Mouse (Mus musculus): ENCODE measurements around the gene Babam2. TPM values are rescaled to one million over a fixed set of nuclear protein-coding genes. Genes with fewer than 3 reads are reported as not detected.

Babam2 gene
- total RNA-seq, 2 experiments from 2014 or later: 31.2 to 32.1 TPM

DNA sequence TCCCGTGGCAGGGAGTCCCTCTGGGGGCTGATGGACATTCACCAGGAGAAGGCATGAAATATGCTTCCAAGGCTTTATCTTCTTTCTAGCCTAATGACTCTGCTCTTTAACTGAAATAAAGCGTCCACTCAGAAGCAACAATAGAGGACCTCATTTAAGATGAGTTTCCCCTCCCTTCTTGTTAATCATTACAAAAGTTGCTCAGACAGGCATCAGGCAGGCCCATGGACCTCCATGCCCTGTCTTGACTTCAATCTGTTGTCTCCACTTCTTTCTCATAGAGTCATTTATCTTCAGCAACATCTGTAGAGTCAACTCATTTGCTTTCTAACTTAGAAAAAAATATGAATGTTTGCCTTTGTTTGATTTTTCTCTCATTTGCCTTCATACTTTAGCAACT, 166.6 kb downstream of the Babam2 start:
- no peak for DNase-seq (ENCODE audit: low spot score)
- intact Hi-C loops (cut with DNase I): no loop called here

DNA sequence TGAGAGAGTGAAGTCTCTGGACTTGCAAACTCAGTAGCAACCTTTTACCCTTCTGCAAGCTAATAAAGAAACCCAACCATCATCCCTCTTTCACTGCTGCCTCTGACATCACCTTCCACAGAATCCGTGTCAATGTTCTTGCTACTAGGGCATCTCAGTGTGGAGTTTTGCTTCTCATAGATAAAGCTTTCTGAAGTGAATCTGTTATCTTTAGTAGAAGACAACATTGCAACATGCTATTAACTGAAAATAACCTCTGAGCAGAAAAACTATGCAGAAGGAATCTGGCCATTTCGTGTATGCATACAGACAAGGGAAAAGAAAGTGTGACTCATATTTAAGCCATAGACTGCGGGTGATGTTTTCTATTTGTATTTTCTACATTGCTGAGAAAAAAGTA, 168.6 kb downstream of the Babam2 start:
- intact Hi-C loops (cut with DNase I): no loop called here
- DNase-seq (ENCODE audit: low spot score): no peak

DNA sequence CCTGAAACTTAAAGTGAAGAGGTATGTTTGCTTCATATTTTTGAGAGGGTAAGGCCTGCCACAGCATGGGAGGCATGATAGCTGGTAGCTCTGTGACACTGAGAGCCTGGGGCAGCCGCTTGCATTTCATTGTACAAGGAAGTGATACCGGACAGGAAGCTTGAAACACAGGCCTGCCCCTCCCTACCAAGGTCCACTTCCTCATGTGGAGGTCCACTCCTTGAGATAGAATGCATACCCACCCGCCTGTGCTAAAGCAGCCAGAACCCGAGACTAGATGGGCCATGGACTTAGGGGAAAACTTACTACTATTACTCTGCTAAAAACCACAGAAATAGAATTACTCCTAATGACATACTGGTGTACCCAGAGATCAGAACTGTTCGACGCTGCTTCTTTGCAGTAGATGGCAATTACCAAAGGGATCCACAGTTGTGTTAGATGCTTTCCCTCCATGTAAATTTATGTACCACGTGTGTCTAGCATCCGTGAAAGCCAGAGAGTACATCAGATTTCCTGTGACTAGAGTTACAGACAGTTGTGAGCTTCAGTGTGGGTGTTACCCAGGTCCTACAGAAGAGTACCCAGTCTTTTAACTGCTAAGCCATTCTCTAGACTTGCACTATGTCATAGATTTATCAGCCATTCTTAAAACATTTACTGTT, 173.5 kb downstream of the Babam2 start:
- DNase-seq (ENCODE audit: low spot score): peak; percentile 19
- intact Hi-C loops (cut with DNase I): no loop called here

DNA sequence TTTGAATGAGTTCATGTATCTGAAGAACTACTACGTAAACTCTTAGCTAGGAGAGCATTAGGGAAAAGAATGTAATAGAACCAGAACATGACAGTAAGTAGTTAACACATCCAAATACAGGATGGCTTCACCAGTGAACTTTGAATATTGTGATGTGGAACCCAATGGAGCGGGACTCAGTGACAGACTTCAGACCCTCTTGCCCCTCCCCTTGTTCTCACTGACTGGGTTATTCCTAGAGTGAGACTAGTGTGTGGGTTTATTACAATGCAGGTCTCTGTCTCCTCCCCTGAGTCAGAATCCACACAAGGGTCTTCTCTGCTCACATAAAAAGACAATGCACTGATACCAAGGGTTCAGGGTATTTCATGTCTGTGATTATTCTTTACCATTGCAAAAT, 175.8 kb downstream of the Babam2 start:
- intact Hi-C loops (cut with DNase I): no loop called here
- DNase-seq (ENCODE audit: low spot score): no peak

DNA sequence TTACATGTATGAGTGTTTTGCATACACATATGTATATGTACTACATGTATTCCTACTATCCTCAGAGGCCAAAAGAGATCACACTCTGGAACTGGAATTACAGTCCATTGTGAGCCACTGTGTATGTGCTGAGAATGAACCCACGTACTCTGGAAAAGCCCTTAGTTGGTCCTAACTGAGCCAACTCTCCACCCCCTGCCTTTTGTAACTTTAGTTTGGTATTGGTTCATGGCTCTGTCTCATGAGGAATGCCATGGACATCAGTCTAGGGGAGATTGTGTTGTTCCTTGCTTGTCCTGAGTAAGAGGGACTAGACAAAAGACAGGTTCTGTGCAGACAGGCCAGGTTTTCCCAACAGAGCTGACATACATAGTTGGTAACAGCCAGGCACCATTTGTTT, 177.1 kb downstream of the Babam2 start:
- intact Hi-C loops (cut with DNase I): no loop called here
- DNase-seq (ENCODE audit: low spot score): no peak

DNA sequence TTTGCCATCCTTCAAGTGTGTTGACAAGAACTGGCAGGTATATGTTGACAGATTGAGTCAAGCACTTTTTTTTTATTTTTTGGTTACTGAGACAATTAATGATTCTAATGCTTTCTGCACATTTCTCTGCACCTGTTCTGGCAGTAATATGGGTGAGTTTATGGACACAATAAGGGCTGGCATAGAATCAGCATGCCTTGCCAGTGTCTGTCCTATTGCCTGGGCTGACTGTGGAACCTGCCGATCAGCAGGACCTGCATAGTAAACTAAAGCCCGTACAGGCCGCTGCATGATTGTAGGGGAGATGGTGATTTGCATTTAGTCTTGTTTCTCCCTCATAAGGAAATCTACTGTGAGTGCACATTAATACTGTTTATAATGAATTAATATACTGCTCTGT, 178.0 kb downstream of the Babam2 start:
- no peak for DNase-seq (ENCODE audit: low spot score)
- intact Hi-C loops (cut with DNase I): loop anchor here (5.0 kb wide), 1 partner anchor 262 kb away; the partner anchor contains the start of gene Fosl2

DNA sequence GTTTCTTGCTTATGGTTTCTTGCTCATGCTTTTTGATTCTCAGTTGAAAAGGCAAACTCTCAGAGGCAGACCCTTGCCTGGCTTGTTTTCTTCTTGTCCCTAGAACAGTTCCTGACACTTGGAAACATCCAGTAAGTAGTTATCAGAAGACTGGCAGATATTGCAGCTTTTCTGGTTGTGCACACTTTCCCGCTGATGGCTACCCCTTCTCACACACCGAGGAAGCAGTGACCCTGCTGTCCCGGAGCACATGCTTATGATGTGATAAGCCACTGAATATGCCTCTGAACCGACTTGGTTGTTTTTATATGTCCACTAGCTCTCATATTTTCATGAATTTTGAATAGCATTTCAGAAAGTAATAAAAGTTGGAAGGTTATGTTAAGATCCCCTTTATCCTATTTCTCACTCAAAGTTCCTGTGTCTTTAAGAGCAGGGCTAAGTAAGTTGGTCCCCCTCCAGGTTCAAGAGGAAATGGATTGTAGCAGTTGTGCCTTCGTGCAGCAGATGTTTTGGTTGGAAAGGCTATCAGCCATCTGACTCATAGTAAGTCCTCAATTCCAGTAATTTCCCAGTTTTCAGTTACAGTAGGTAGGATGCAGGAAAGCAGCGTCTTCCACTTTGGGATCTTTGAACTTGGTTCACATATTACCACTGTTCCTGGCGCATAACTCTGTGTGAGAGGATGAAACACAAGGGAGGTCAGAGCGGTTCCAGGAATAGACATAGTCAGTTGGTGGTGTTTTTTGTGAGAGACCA, 178.9 kb downstream of the Babam2 start:
- DNase-seq (ENCODE audit: low spot score): peak; percentile 40
- intact Hi-C loops (cut with DNase I): loop anchor here (5.0 kb wide), 1 partner anchor 261 kb away; the partner anchor contains the start of gene Fosl2

DNA sequence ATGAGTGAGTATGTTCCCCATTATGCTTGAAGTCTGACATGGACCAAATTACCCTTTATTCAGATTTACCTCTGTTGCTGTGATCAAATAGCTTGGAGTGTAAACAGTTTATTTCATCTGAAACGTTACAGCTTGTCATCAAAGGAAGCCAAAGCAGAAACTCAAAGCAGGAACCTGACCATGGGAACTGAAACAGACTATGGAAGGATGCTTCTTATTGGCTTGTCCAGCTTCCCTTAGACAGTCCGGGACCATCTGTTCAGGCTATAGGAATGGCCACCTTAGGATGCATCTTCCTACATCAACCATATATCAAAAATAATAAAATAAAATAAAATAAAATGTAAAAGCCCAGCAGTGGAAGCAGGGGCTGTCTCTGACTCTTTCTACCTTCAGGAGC, 183.0 kb downstream of the Babam2 start:
- intact Hi-C loops (cut with DNase I): no loop called here
- no peak for DNase-seq (ENCODE audit: low spot score)

DNA sequence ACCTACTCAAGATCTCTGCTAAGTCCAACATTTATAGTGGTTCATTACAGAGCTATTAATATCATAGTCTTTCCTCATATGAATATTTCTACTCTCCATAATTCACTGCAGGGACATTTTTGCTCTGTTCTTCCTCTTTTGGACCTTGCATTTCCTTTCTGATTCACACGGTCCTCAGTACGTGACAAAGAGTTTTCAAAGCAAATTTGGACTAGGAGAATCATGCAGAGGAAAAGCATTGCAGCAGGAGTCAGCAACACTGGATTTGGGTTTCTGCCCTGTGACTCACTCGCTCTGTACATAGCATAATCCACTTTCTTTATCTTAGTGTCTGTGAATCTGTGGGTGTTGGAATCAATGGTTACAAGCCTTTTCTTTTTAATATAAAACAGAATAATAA, 184.8 kb downstream of the Babam2 start:
- intact Hi-C loops (cut with DNase I): no loop called here
- DNase-seq (ENCODE audit: low spot score): no peak

DNA sequence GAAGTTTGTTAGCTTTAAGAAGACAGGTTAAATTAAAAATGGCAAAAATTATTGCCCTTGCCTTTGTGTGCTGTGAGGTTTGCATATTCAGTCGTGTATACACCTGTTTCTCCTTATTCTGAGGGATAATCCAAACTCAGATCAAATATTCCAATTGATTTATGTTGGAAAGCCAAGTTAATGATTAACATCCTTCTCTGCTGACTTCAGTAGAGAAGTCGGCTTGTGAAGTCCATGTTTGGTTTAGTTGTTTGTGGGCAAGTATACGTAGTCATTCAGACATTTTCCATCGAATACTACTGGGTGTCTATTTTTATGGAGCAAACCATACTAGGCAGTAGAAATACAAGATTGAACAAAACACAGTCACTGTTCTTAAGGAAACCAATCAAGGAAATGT, 187.5 kb downstream of the Babam2 start:
- intact Hi-C loops (cut with DNase I): no loop called here
- no peak for DNase-seq (ENCODE audit: low spot score)

DNA sequence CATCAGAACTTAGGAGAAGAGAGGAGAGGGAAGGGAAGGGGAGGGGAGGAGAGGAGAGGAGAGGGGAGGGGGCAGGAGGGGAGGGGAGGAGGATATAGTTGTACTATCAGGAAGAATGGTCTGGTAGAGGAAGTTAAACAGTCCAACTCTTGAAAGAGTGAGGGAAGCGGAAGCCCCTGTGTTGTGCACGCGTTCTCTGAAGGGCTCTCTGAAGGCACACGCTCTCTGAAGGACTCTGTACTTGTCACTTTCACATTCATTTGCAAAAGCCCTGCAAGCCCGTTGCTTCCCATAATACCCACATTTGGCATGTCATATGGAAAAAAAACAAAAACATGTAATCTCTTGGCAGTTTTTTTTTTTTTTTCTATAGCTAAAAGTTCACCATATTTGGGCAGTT, 190.1 kb downstream of the Babam2 start:
- no peak for DNase-seq (ENCODE audit: low spot score)
- intact Hi-C loops (cut with DNase I): no loop called here

DNA sequence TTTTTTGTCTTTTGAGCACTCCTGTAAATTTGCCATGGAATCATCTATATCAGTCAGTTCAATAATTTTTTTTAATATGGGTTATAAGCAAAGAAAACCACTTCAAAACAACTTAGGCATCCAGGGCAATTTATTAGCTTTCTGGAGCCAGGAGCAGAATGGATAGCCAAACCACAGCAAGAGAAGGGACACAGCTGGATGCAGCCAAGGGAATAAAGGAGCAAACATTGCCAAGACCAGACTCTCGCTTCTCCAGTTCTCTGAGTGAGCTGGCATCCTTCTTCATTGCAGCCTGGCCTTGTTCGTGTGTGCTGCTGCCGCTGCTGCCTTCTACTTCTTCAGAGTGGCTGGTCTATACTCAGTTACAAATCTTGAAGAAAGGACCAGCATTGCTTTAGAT, 190.9 kb downstream of the Babam2 start:
- intact Hi-C loops (cut with DNase I): no loop called here
- peak; percentile 23 for DNase-seq (ENCODE audit: low spot score)

DNA sequence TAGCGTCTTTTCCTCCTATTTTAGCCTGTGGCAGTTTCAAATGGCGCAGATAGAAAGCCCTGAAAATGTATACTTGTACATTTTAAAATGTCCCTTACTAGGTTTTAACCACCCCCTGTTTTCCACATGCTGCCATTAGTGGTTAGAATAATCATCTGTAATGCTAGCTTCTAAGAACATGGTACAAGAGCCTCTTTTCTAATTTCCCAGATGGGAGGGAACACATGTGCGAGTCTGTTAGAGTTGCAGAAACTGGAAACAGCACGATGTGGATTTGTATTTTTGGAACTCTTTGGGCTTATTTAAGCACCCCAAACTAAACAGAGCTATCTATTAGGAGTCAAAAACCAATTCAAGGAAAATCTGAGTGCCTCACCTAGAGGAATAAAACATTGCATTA, 195.1 kb downstream of the Babam2 start:
- DNase-seq (ENCODE audit: low spot score): no peak
- intact Hi-C loops (cut with DNase I): no loop called here

DNA sequence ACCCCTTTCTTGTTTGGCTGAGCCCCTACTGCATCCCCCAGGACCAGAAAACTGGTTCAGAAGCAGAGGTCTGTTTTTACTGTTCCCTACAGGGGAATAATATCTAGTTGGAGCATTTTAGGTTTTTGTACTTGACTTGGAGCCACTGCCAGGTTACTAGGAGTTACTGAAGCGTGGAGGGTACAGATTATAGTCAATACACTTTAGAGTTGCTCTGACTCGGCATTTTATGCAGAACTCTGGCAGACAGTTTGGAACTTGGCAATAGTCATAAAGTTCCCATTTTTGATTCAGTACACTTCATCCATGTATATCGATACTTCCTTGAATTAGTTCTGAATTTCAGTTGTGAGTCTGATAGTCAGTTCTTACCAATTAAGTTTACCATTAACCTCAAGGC, 202.4 kb downstream of the Babam2 start:
- no peak for DNase-seq (ENCODE audit: low spot score)
- intact Hi-C loops (cut with DNase I): no loop called here

DNA sequence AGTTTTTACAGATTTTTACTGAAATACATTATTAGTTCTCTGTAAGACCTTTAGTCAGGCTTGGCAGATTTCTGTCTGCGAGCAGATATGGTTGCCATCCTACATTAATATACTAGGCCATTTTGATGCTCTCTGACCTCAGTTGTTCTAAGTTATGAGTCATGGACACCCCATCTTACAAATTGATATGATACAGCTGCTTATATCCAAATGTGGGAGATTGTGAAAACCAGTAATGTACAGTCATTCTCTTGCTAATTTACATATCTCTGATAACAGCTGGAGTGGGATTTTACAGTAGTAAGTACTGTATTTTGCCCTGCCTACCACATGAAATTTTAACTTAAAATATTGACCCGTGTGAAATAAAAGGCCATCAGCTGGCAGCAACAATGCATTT, 204.7 kb downstream of the Babam2 start:
- intact Hi-C loops (cut with DNase I): no loop called here
- DNase-seq (ENCODE audit: low spot score): no peak

DNA sequence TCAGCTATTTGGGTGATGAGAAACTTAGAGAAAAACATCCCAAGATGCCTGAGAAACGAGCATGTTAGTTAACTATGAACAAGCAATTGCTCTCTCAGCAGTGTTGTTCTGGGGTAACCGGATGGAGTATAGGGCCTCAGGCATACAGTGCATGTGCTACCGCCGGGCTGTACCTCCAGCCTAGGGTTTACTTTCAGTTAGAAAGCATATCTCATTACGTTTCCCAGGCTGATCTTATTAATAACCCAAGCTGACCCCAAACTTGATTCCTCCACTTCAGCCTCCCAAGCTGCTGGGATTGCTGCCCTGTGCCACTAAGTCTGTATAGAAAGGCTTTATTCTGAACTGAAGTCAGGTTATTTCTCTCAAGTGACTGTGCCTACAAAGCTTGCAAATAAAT, 205.4 kb downstream of the Babam2 start:
- DNase-seq (ENCODE audit: low spot score): no peak
- intact Hi-C loops (cut with DNase I): no loop called here

DNA sequence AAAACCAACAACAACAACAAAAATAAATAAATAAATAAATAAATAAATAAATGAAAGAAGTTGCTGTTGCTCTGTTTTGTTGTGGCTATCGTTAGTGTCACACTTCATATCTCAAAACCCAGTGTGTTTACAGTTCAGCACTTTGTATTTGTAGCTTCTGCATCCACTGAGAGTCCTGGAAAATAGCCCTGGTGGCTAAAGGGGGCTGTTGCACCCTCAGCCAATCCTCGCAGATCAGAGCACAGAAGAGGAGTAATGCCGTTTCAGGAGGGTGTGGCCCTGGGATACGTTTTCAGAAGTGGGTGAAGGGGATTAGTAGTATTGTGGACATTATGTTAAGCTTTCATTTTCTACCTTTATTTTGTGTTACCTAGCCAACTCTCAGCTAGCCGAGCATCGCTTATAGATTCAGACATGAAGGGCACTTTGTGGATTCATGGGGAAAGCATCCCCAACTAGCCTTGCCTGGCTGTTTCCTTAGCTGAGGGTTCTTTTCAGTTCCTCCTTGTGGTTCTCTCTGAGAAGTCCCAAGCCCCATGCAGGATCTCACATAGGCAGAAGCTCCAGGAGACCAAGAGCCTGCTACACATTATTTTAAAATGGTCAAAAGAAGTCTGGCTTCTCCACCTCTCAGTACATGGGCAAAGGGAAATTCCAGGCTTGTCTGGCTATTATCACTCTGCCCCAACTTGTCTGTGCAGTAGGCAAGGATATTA, 207.6 kb downstream of the Babam2 start:
- intact Hi-C loops (cut with DNase I): no loop called here
- no peak for DNase-seq (ENCODE audit: low spot score)

DNA sequence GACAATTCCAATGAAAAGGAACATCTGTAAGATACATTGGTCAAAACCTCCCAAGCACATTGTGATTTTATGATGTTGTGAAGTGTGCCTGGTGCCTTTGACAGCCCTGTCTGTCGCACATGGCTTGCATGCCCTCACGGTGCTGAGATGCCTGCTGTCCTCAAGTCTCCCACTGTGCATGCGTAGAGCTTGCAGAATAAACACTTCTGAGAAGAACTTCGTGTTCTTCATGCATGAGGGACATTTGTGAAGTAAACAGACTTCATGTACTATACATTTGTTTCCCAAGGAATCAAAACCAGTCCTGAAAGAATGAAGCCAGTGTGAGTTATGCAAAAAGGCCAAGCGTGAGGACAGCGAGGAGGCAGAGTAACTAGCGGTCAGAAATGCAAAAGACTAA, 208.3 kb downstream of the Babam2 start:
- DNase-seq (ENCODE audit: low spot score): no peak
- intact Hi-C loops (cut with DNase I): no loop called here

DNA sequence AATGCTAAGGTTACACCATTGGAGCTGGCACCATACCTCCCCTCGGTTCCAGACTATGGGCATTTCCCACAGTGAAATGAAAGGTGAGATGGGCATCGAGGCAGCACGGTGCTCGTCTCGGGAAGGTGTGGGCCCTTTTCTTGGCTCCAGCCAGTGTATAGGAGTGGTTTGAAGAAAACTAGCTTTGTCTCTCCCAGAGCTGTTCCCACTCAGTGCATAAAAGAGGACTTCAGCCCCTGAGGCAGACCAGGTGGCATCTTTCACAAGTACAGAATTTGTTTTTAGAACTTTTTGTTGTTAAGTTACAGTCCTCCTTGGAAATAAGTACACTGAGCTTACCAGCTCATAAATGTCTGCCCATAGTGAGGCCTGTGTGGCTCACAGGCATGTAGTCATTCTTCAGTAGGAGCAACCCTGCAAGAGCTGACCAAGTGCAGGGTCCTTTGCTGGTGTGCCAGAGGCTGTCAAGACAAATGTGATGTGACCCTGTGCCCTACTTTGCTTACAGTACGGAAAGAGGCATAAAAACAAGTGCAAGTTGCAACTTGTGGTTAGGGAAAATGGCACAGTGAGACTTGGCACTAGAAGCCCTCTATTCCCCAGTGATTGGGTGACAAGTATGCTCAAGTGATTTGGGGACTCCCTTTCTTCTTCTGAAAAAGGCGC, 208.9 kb downstream of the Babam2 start:
- intact Hi-C loops (cut with DNase I): no loop called here
- no peak for DNase-seq (ENCODE audit: low spot score)

DNA sequence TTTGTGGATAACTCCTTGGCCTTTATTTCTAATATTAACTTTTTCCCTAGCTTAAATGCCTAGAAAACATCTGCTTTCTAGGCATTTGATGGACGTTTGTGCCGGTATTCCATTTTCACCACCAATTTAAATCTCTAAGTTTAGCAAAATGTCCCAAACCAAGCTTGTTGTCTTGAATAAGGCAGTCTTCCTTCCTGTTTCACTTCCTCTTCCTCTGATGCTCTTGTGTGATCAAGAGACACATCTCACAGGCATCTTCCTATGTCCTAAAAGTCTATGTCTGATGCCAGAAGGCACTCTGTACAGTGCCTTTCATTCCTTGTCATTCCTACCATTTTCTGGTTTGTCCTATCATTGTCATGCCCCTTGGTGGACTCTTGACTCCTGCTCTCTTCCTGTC, 210.5 kb downstream of the Babam2 start:
- intact Hi-C loops (cut with DNase I): no loop called here
- no peak for DNase-seq (ENCODE audit: low spot score)

DNA sequence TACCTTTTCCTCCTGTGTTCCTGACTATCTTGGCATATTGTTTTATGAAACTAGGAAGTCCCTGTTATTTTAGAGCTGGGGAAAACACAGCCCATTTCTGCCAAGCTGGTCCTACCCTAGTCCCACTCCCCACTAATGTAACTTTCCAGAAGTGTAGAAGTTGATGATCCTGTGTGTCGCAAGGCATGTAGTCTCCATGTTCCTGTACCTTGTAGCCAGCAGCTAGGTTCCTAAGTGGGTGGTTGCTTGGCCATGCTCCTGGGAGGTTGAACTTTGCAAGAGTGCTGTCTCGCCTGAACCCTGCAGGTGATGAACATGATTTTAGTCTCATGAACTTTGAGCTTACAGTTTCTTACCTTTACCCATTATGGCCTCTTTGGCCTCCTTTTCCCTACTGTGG, 211.3 kb downstream of the Babam2 start:
- intact Hi-C loops (cut with DNase I): no loop called here
- no peak for DNase-seq (ENCODE audit: low spot score)
